Comparison of ENCODE assay signal across 8 mouse cellular contexts in the genomic region with DNA sequence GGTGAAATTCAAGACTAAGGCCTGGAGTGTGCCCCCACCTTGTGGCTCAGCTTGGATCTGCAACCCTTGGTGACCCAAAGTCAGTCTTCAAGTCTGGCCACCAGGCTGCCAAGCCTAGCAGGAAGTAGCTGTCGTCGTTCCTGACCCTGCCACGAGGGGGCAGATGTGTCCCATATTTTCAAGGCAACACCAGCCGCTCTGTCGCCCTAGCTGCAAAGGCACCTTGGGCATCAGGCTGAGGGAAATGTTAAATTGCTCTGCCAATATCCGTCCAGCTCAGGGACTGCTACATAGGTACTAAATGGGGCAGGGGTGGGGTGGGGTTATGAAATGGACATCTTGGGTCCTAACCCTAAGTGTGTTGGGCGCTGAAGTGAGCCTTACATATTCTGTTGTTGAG. TPM values are rescaled to one million over a fixed set of nuclear protein-coding genes. Genes with fewer than 3 reads are reported as not detected.
DNase-seq lines count a peak whose midpoint lies in the region; ATAC-seq and TF ChIP-seq lines count a peak whose summit lies in the region.

No protein-coding gene starts in this region.

- DNase-seq in NIH3T3 (ENCODE audit: low read depth), result peak; percentile 96
- DNase-seq in cerebellum, adult 11 months, result peak; percentile 93
- peak; percentile 90 for DNase-seq in forebrain, postnatal 0 days
- DNase-seq in hindbrain, embryonic 14.5 days (ENCODE audit: low spot score), result peak; percentile 87
- peak; percentile 87 to 94 for DNase-seq in layer of hippocampus, postnatal 25 days (ENCODE audit: extremely low spot score in 1 of 2, low spot score in 1 of 2)
- peak; percentile 40 for DNase-seq in skeletal muscle tissue, adult 2 months (ENCODE audit: low read depth, low spot score)

- peak; percentile 74 for ATAC-seq in forebrain, postnatal 0 days
- ATAC-seq in hindbrain, embryonic 14.5 days (ENCODE audit: low FRiP score), result 0 out of 2 replicates have a peak, but pooled peaks have one; percentile 25
- peak; percentile 83 for ATAC-seq in megakaryocyte, adult 5-6 weeks (ENCODE audit: poor library complexity, severe bottlenecking)
- no peak for ATAC-seq in erythroid progenitor cell, adult 5-6 weeks (replicated peaks; ENCODE audit: low FRiP score, poor library complexity, severe bottlenecking)

- no peak overlapping the region for H3K9ac ChIP-seq in forebrain, postnatal 0 days
- no peak overlapping the region for H3K9ac ChIP-seq in hindbrain, embryonic 14.5 days

- H3K36me3 ChIP-seq in forebrain, postnatal 0 days (ENCODE audit: insufficient read depth), result no peaks in the 10 kb centered on the region
- no peaks in the 10 kb centered on the region for H3K36me3 ChIP-seq in hindbrain, embryonic 14.5 days (replicated peaks; ENCODE audit: control insufficient read depth, insufficient read depth)

- H3K4me2 ChIP-seq in forebrain, postnatal 0 days (ENCODE audit: low read depth), result no peak overlapping the region
- H3K4me2 ChIP-seq in hindbrain, embryonic 14.5 days (replicated peaks), result no peak overlapping the region

- H3K4me3 ChIP-seq in forebrain, postnatal 0 days (ENCODE audit: low read depth, low read length), result no peak overlapping the region
- H3K4me3 ChIP-seq in hindbrain, embryonic 14.5 days (replicated peaks; ENCODE audit: low read length), result no peak overlapping the region

- H3K27ac ChIP-seq in forebrain, postnatal 0 days (ENCODE audit: low read depth, low read length), result no peak overlapping the region
- no peak overlapping the region for H3K27ac ChIP-seq in hindbrain, embryonic 14.5 days

- no peaks in the 10 kb centered on the region for H3K9me3 ChIP-seq in forebrain, postnatal 0 days (ENCODE audit: low read length)
- no peaks in the 10 kb centered on the region for H3K9me3 ChIP-seq in hindbrain, embryonic 14.5 days (ENCODE audit: control insufficient read depth, low read length)

- WGBS in forebrain, postnatal 0 days, result 15% methylated on average over 7 of the region's 7 CpGs
- 18% methylated on average over 7 of the region's 7 CpGs for WGBS in hindbrain, embryonic 14.5 days

- H3K27me3 ChIP-seq in forebrain, postnatal 0 days (ENCODE audit: insufficient read depth, low read length), result no peaks in the 10 kb centered on the region
- H3K27me3 ChIP-seq in hindbrain, embryonic 14.5 days (ENCODE audit: control insufficient read depth, insufficient read depth, low read length), result no peaks in the 10 kb centered on the region

- TF ChIP-seq CTCF in forebrain, postnatal 0 days (IDR thresholded peaks at IDR 0.05; ENCODE audit: low read depth), result peak; percentile 97

- peaks cover 4% of the 10 kb centered on the region for H3K4me1 ChIP-seq in forebrain, postnatal 0 days (ENCODE audit: insufficient read depth)
- H3K4me1 ChIP-seq in hindbrain, embryonic 14.5 days (replicated peaks; ENCODE audit: control insufficient read depth, insufficient read depth, low read length), result peaks cover 11% of the 10 kb centered on the region

RNA-seq across cellular contexts. Expression of a gene that starts 28.7 kb away (rescaled TPM):
- 4.2 and 8.0 TPM in 2 replicates for total RNA-seq in forebrain, postnatal 0 days (2014; rRNA removed)
- 2.4 and 3.7 TPM in 2 replicates for polyA plus RNA-seq in forebrain, postnatal 0 days (2015; fragmentation: Nextera tagmentation; extraction: Ambion mirVana)
- 2.9 and 3.3 TPM in 2 replicates for polyA plus RNA-seq in hindbrain, embryonic 14.5 days (2014; fragmentation: Nextera tagmentation; extraction: Ambion mirVana)
- 1 to 10 TPM; 1.6 to 1.7 TPM for total RNA-seq in layer of hippocampus, postnatal 25 days (2021)
- not detected in 2 replicates for total RNA-seq in megakaryocyte, adult 5-6 weeks (2015)
- not detected in 2 replicates for total RNA-seq in megakaryocyte, adult 5-6 weeks (2017)
- not detected in 2 replicates for total RNA-seq in erythroid progenitor cell, adult 5-6 weeks (2015; ENCODE audit: low replicate concordance)
- total RNA-seq in erythroid progenitor cell, adult 5-6 weeks (2017; ENCODE audit: low replicate concordance), result not detected in 2 replicates

Comparison
In these comparisons a context has a peak if more than half of its experiments do, and no peak if none do; other contexts are left out.
1. DNase-seq: peak in every context shown above with its lines; median percentile 96 in NIH3T3; 93 in cerebellum, adult 11 months; 90 in layer of hippocampus, postnatal 25 days; 90 in forebrain, postnatal 0 days; 87 in hindbrain, embryonic 14.5 days; 40 in skeletal muscle tissue, adult 2 months.